Mouse (Mus musculus) 3T3-L1 (cell line): ENCODE measurements around the gene Otulin.

Source experiments
- DNase-seq: peaks from one replicate; pipeline ENCODE4 v3.0.0-alpha.2; 2015; ENCODE audit warnings: low read depth, low spot score

Gene Otulin

DNA sequence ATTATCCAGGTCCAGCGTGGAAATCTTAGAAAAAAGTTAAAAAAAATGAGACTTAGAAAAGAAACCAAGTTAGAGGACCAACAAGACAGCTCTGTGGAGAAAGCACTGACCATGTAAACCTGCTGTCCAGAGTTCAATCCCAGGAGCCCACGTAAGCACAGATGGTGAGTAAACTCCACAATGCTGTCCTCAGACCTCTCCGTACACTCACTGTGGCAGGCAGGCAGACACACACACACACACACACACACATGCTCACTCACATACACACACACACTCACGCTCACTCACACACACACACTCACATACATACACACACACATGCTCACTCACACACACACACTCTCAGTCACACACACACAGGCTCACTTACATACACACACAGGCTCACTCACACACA, 17.2 kb downstream of the Otulin start:
- DNase-seq: no peak

DNA sequence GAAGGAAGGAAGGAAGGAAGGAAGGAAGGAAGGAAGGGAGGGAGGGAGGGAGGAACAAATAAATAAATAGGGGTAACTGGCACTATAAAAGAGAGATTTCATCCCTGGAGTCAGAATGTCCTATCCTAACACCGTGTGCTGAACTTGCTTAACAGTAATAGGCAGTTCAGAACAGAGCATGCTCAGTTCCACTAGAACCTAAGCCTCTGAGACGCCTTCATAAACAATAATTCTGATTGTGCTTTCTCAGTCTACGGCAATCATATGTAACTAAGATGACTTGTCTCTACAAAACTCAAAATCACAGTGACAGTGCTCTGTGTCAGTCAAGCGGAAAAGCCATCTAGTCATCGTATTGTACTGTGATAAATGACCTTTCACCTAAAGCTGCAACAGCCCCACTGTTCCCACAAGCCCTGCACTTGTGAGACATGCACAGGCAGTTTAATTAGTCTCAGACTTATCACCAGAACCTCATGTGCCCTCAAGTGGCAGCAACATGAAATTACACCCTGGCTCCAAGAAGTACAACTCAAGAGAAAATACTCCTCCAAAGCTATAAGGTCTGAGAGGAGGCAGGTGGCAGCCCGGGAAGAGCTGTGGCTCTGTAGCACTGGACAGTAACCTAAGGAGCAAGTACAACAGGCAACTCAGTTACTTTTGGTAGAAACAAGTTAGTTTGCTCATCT, 17.8 kb downstream of the Otulin start:
- peak; percentile 82 for DNase-seq

DNA sequence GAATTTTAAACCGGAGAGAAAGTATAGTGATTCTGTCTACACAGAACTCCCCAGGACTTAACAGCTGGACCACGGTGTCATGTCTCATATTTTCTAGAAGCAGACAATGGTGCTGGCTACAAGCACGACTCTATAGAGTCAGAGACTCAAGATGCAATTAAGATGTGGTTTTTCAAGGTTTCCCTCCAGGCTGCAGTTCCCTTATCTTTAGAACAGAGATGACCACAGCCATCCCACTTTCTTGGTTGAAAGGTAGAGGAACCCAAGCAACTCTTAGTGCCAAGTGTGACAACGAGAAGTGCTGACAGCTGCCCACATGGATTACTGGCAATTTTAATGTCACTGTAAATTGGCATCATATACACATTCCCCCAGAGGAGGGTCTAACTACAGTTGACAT, 20.9 kb downstream of the Otulin start:
- no peak for DNase-seq

DNA sequence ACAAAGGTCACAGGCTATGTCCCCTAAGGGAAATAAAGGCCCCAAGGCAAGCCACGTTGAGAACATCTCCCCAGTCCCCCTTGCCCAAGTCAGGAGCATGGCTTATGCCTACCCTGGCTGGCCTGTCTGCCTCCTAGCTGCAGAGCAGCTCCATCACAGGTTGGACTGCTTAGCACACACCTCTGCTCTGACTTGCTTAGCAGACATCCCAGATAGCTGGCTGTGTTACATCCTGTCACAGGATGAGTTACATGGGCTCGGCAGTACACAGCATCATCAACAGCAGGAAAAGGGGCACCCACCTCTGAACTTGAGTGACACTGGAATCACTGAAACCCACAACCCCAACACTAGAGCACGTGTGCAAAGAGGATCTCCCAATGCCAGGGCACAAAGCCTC, 25.2 kb downstream of the Otulin start:
- no peak for DNase-seq

DNA sequence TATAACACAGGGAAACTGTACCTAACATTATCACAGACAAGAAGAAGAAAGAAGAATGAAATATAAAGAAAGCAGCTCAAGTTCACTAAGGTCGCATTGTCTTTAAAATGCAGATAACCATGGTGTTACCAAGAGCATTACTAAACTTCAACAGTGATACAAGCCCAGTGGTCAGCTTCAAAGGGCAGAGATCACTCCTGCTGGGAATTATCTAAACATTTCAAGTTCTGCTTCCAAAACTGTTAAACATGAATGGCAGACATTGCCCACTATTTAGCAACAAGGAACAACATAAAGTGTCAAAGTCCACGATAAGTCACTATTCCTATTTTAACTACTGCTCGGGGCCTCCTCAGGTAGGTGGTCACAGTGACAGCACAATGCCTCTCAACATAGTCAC, 25.9 kb downstream of the Otulin start:
- no peak for DNase-seq

DNA sequence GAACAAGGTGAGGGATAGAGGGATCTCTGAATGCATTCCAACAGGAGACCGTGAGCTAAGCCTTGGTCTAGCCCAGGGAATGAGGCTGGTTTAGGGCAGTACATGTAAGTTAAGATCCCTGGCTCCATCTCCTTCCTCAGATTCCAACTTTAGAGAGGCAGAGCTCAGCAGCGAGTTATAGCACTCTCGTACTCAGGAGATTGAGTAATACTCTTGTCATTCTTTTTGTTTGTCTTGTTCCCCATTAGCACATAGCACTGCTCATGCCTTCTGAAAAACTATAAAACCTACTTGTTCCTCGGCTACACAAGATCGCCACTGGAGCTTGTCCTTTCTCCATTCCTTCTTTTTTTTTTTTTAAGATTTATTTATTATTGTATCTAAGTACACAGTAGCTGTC, 30.0 kb downstream of the Otulin start:
- no peak for DNase-seq

DNA sequence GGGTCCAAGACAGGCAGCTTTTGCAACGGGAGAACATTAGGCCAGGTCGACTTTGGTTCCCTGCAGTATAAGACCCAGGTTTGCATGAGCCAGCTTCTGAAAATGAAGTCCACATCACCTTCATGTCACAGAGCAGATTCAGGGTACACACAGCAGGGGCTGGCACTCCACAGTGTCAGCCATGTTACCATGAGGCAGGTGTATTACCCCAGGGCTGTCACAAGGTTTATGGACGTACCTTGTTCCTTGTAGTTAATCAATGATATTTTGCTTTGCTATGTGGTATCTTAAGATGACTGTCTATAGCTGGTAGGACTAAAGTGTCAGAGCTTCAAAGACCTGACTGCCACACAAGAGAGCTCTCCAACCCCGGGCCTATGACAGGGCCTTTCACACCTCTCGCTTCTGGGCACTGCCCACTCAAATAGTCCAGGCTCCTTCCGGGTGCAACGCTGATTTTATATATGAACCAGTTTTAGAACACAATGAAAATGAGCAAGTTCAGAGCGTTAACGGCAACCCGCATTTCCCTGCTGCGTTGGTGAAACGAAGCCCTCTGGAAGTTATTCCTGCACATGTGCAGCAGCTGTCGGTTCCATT, 31.6 kb downstream of the Otulin start:
- no peak for DNase-seq

DNA sequence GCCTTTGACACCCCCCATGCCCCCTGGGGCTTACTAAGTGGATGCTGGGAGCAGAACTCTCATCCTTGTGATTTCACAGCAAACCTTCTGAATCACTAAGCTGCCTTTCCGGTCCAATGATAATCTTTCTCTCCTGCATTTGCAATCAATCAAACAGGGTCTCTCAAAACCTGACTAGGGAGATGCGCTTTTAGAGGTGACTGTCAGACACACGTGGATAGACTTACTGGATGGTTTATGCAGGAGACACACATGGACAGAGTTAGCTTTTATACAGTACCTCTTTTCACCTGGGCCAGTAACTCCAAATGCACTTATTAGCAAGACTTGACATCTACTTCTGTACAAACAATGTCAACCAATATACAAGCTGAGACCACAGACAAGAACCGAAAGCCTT, 33.0 kb downstream of the Otulin start:
- no peak for DNase-seq

DNA sequence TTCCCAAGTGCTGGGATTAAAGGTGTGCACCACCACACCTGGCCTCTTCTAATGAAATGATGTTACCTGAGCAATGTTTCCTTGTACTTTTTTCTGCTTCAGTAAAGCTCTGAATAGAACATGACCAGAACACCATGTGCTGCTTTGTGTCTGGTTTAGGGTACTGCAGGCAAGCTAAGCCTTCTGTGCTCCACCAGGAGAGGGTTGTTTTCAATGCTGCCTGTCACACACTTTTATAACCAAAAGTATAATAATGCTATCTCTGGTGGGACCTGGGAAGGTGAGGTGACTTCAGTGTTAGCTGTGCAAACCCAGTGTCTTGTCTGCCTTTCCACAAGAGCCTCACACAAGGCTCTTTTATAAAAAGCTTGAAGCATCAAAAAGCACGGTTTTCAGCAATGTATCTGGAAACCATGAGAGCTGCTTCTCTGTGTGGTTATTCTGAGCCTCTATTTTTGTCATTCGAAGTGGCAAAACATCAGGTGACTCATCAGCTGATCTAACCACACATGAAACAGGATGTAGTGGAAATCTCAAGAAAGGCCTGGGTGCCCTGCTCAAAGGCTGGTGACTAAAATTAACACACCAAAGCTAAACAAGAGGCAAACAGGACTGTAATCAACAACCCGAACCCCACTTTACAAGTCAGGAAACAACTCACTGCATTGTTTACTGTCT, 33.9 kb downstream of the Otulin start:
- peak; percentile 81 for DNase-seq

DNA sequence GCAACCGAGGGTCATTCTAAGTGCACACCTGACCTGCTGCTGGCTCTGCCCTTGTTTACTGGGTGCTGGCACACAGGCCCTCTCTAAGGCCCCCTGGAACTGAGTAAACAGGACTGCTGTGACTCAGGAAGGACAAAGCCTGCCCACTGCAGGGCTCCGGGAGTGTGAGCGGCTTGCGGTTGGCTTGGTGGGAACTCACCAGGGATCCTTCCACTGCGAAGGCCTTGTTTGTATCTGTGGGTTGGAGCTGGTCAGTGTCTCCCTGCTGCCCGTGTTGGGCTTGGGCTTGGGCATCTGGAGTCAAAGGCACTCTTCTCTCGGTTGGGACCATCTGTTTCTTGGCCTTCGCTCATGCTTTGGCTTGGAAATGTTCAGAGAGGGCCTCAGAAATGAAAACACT, 34.9 kb downstream of the Otulin start:
- DNase-seq: no peak

DNA sequence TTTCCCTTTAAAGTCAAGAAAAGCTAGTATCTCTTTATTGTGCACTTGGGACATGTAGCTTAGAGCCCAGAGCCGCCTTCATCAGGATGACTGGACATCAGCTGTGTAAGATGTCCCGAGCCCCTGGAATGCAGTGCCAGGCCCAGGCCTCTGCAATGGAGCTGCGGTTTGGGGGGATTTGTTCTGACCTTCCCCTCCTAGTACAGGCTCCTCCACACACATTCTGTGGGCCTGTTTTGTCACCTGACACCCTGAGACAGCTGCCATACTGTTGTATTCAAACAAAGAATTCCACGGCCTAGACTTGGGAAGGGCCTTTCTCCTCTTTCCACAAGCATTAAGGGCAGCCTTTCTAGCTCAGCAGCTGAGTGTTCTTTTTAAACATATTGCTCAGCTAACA, 35.5 kb downstream of the Otulin start:
- DNase-seq: no peak

DNA sequence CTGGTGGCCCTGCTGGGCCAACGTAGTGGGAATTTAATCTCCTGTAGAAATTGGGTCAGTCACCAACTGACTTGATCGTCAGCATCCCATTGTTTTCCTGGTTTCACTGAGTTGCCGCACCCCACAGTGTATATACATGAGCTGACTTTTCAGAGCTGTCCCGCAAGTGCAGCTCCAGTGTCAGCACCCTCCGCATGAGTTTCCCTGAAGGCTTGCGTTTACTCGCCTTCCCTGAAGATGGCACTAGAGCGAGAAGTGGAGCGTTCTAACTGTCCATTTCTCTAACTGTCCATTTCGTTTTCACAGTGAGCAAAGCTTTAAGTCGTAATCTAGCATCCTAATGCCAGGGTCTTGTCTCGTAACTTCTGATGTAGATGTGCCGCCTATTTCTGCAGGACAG, 36.8 kb downstream of the Otulin start:
- DNase-seq: peak; percentile 38

DNA sequence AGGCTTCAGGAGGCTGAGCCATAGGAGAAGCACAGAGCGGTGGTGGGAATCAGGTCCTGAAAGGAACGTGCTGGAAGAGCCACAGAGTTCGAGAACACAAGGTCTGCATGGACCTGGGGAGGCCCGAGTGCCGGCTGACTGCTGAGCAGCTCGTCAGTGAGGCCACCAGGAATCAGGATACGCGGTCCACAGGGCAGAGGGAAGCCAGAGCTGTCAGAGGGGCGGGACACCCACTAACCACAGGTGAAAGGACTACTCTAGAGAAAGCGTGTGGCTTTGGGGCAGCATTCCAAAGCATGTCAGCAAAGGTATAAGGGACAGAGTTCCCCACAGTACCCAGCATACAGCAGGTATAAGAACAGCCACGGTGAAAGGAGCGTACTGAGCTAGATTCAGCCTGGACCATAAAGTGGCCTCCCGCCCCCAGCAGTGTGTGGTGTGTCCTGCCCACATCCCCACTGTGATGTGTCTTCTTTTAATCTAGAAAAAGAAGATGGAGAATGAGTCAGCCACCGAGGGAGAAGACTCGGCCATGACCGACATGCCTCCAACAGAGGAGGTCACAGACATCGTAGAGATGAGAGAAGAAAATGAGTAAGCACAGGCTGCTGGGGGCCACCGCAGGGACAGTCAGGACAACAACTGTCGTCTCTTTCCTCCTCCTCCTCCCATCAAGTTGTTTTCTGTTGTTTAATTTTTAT, 37.7 kb downstream of the Otulin start:
- DNase-seq: no peak

DNA sequence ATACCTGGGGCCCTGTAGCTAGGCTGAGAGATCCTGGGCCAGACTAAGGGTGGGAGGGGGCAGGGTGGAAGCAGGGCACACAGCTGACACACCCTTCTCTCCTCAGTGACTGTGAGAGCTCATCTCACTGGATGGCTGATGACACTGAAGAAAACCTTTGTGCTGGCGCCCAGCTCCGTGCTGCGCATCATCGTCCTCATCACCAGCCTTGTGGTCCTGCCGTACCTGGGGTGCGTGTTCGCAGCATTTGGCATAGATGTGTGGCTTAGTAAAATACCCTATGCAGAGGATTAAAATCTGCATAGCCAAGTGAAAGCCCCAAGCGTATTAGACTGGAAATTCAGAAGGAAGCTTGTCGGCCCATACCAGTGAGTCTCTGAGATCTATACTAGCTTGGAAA, 39.7 kb downstream of the Otulin start:
- no peak for DNase-seq

DNA sequence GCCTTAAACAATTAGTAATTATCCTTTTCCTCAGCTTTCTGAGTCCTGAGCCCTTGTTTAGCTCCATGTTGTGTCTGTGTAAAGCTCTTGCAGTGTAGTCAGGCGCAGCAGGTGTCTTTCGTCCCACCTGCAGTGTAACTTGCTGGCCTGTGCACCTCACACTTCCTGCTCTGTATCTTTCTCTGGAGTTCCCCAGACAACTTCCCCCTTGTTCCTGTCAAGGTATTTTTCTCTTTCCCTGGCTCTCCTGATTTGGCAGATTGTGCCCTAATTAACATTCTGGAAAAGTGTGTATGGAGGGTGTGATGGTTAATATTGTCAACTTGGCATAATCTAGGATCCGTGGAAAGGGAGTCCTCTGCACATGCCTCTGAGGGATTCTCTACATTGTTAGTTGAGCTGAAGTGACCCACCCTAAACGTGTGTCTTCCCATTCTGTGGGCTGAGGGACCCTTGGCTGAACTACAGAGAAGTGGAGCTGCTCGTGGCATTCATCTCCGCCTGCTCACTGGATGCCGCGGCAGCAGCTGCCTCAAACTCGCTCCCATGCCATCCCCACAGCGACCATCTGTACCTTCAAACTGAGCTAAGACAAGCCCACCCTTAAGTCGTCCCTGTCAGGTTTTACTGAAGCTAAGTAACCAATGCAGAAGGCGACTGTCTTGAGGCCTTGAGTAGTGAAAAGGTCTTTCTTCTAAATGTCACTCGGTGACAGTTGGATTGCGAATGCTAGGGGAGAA, 42.2 kb downstream of the Otulin start:
- no peak for DNase-seq

DNA sequence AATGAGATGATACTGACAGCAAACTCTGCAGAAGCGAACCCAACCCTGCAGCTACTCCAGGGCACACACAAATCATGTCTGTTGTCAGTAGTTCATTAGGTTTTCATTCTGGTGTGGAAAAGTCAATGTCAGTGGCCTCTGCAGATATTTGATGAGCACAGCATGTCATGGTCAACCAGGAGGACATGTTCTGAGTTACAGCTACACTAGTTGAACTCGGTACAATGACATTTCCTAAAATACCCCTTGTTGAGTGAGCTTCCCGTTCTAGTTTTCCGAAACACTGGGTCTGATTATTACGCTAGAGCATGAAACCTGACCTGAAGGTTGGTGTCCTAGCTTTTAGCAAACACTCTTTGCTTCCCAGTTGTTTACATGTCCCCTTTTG, 44.4 kb downstream of the Otulin start:
- no peak for DNase-seq

DNA sequence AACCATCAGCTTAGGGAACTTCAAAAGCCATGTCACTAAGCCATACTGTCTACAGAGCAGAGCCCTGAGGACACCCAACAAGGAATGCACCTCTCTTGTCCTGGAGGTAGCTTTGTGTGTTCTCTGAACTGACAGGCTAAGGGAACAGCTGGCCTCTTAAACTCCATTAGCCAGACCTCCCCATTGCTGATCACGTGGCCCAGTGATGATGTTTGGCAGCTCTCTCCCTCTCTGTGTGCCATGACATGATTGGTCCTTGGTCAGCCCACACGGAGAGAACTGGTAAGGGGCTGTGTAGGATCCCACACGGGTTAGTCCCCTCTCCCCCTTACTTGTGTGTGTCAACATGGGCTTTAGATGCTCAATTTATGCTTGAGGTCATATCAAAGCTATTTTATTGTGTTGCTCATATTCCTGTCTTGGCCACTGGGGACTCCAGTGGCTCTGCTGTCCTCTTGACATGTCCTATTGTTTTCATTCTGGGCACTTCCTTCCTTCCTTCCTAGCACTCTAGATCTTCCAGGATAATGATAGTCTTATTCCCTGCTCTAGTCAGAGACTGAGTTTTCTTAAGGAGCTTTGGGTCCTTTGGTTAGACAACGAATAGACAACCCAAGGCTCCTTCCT, 44.9 kb downstream of the Otulin start:
- no peak for DNase-seq

DNA sequence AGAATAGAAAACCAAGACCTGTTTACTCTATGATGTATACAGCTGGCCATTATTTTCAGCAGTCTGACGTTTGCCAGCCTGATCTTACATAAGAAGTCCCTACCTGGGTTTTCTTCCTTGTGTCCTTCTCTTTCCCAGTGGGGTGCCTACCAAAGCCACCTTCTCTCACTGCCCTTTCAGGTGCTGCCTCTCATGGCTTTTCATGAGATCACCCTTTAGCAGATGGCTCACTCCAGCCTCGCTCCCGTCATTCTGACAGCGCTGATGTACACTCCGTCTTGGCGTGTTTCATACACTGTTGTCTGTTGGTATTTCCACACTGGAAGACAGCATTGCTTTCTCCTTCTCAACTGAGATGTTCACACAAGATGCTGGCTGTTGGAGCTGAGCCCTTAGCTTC, 46.9 kb downstream of the Otulin start:
- DNase-seq: no peak

DNA sequence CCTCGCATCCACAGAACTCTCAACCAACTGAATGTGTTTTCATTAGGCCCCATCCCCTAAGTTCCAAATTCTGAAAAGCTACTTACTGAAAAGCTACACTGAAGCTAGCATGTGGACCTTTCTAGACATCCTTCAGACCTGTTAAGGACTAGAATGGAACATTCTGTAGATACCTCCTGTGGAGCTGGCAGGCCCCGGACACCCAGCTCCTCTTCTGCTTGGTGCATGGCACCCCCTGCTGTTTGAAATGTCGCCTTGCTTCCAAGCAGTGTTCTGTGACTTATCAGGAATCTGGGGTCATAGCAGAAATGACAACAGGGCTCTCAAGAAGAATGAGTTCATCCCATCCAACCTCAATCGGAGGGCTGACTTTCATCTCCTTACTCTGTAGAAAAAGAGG, 47.5 kb downstream of the Otulin start:
- peak; percentile 59 for DNase-seq

DNA sequence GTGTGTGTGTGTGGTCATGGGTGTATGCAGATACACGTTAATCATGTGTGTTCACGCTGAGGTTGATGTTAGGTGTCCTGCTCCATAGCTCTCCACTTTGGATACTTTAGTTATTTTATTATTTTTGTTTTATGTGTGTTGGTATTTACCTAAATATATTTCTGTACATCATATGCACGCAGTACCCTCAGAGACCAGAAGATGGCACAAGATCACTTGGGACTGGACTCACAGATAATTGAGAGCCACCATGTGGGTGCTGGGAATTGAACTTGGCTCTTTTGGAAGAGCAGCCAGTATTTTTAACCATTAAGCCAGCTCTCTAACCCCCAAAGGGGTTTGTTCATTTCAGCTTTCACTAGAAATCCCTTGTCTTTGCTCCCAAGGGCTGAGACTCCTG, 48.1 kb downstream of the Otulin start:
- peak; percentile 68 for DNase-seq

DNA sequence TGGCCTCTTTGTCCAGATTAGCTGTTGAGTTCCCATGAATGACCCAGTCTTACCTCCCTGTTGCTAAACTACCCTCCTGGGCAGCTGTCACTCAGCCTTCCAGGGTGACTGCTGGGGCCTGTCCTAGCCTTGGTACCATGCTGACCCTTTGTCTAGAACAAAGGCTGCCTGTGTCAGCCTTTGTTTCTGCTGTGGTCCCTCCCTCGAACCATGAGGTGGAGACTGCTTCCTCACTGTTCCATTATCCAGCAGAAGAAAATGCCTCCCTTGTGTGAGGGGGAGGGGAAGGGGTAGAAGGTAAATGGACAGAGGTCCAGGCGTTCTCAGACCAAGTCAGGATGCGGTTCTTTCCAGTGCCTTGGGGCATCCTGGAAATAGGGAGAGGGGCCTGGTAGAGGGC, 48.9 kb downstream of the Otulin start:
- DNase-seq: no peak

DNA sequence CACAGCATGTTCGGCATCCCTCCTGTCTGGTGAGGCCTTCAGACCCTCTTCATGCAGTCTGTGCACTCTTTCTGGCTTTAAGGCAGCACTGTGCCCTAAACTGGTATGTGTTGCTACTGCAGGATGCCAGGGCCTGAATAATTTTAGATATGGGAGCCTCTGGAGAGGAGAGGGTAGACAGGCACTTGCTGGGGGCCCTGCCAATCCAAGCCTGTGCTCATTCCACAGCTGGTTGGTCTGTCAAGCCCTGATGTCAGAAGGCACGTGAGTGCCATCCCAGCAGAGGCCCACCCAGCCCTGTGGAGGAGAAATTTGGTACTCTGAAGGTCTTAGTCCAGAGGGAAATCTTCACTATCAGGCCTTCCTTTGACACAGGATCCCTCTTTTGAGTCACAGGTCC, 49.7 kb downstream of the Otulin start:
- DNase-seq: no peak
